Mouse (Mus musculus) lung, postnatal 36 days (tissue): ENCODE data around the gene Hoxa13.

Source experiments
- DNase-seq: peaks from one replicate; pipeline ENCODE4 v3.0.0; 2022; ENCODE audit warnings: mixed read lengths

The Hoxa13 gene

DNA sequence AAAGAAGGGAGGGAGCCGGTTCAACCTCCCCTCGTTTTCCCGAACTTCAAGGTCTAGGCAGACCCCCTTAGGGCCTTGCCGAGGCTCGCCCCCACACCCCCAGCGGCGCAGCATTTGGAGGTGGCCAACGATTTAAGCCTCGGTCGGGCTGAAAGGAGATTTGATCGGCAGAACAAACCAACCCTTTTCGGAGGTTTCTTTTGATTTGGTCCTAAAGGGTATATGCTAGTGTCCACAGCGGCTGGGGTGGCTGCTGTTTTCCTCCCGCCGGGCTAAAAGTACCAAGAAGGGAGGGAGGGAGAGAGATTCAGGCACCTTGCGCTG lies 11.3 kb downstream of the Hoxa13 start:
- no peak for DNase-seq

DNA sequence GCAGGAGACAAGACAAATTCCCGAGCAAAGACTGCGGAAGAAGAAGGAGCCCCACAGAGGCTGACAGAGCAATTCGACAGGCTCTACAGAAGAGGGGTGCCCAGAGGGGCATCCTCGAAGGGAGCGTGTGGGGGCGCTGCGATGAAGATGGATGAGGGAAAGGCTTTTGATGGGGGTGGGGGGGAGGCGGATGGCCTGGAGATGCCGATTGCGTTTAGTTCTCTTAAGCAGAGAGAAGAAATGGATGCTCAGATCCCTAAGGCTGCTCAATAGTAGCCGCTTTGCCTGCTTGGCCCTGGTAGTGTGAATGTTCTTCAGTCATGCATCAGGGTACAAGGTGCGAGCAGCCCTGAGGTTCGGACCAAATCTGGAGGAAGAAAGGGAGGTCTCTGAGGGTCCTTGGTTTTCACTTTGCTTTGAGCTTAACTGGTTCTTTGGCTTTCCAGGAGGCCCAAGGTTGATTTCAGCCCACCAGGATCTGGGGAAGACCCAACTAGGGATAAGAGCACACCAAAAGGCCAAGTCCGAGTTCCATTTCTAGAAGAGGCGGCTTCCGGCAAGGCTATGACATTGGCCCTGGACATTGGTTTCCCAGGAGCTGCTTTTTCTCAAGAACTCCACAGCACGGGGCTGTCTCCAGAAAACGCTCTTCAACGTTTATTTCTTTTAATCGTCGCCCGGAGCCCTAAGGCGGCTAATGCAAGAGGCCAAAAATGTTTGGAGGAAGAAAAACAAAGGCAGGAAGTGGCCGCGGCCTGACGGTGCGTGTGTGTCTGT lies 11.9 kb downstream of the Hoxa13 start:
- DNase-seq: no peak

DNA sequence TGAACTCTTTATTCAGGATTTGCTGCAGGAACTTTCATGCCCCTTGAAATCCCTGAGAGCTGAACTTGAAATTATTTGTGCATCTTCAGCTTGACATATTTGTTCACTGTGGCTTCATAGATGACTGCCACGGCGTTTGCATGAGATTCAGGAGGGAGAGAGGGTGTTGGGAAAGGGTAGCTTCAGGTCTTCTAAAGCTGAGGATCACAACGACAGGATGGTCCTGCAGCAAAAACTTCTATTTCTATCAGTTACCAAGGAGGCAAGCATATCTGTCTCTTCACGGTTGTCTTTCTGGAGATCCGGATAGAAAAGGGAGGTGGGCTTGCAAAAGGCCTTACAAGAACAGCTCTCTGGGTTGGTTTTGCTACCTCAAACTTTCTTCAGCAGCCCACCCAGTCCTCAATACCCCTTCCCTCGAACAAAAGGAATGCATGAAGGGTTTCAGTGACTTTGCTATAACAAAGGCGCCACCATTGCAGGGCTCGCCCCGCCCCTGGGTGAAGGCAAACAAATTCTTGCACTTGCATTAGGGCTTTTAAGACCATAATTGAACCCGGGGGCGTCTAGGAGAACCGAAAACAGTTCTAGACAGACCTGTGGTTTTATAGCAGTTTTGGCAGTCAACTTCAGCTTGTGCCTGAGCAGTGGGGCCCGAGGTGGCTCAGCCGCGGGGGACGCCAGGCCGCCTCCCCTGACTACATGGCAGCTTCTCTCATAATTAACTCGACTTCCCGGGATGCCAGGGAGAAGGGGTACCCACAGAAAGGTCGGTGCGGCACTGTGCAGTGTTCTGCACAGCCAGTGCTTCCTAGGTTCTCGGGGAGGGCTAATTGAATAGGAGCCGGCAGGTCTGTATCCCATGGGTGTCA lies 12.7 kb downstream of the Hoxa13 start:
- DNase-seq: no peak

DNA sequence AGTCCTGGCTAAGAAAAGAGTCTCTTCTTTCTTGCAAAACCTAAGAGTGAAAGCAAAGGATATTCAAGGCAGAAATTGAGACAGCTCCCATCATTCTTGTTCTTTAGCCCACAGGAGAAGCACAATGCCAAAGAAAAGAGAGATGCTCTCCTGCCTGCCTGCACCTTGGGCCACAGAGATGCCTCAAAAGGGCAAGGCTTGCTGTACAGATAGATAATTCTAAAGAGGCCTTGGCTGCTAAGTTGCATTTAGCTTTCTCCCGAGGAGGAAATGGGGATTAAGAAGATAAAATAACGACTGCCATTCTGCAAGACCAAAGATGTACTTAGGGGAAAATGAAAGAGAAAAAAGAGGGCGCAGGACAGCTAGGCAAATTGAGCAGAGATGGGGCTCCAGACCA lies 13.8 kb downstream of the Hoxa13 start:
- DNase-seq: no peak

DNA sequence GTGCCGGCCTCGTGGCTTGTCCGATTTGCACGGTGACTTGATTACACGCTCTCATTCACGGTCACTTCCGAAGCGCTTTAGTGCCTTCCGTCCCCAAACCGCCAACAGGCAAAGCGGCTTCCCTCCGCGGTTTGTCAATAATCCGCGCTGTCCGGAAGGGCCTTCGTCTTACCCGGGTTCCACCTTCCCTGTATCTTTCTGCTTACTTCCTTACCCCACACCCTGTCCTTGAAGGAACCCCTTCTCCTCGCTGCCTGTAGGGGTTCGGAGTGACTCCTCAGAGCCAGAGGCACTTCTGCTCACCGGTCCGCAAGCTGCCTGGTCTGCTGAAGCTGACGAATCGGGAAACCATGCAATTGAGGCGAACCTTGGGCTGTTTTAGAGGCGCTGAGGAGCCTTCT lies 14.3 kb downstream of the Hoxa13 start:
- no peak for DNase-seq

DNA sequence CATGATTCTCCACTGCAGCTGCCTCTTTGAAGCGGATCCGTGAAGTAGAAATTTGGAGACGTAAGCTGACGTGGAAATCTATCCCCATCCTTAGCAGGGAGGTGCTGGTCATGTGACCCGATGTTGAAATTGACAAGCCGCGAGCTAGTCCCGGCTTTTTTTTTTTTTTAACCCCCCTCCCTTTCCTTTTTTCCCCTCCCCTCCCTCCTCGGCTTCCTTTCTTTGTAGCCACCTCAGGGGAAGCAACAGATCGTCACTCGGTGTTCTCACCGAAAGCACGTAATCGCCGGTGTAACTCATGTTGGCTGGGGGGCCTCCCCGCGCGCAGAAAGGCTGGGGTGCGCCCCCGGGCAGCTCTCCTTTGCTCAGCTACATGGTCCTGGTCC lies 14.9 kb downstream of the Hoxa13 start, which contains the start of gene Hoxa11:
Gene Hoxa11, minus strand, starts transcription at position 54 of the 386 bp plus-strand sequence.
- no peak for DNase-seq

DNA sequence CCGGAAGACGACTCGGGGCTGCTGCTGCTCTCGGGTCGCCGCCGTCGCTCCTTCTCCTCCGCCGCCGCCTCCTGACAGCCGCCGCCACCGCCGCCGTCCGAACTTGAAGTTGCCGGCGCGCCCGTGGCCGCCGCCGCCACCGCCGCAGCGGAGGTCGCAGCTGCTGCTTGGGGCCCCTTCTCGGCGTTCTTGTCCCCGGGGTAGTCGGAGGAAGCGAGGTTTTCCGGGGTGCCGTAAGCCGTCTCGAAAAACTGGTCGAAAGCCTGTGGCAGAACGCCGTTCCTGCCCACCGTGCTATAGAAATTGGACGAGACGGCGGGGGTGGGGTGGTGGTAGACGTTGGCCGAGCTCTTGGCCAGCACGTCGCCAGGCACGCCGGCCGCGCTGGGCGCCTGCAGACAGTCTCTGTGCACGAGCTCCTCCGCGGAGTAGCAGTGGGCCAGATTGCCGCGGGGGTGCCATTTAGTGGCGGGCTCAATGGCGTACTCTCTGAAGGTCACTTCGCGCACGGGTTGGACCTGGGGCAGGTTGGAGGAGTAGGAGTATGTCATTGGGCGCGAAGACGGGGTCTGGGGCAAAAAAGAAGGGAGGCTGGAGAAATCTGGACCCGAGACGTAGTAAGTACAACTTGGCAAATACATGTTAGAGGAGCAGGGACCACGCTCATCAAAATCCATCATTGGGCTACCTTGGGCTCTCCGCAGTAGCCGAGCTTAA lies 15.5 kb downstream of the Hoxa13 start:
- no peak for DNase-seq

DNA sequence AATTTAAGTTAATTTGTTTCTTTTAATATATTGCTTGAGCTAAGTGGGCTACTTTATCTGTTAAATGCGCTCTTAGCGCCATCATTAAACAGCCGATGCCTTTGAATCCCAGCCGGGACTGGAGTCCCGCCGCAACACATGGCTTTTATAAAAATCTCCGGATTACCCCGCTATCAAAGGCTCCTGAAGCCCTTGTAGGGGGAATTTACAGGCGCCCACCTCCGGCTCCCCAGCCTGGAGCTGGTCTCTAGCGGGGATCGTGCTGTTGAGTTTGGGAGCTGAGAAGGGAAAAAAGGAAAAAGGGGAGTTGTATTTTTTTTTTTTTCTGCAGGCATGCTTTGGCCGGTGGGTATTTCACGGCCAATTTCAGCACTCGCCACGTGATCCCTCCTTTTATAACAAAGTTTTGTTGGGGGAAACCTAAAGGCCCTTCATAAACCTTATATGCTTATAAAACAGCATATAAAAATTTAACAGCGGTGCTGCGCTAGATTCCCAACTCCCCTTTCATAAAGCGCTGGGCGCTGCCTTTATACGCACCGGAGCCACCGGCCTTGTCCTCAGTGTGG lies 16.1 kb downstream of the Hoxa13 start:
- DNase-seq: no peak

DNA sequence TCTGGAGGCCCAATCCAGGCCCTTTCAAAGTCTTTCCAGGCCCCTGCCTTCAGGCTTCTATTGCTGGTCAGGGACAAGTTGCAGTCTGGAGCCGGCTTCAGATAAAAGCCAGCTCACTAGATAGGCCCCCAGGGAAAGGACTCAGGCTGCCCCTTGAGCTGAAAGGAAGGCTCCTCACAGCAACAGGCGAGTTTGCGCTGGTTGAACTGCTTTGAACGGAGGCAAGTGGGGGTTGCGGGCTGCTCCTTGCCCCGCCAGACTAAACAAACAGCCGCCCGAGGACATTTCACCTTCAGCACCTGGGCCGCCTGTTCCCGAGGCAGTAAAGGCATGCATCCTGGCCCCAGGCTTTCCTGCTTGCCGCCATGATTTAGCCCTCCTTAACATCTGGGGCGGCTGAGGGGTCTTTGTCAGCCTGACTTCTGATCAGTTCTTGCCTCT lies 17.0 kb downstream of the Hoxa13 start:
- DNase-seq: no peak

DNA sequence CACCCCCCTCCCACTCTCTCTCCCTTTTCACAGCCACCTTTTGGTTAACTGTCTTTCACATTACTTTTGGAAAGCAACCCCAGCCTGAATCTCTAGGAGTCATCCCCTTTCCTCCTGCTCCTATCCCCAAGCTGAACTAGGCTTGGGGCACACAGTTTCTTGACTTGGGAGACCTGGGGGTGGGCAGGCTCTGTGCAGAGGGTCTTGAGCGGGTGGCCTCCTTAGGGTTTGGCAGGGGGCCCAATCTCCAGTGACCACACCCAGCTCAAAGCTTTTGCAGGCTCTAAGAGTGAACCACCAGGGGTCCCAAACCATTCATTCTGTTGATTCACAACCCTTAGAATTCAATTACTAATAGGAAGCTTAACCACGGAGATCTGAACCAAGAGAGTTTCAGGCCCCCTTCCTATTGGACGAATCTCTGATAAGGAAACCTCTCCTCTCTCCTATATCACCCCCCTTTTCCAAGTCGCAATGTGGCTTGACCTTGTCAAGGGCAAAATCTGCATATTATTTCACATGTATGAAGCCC lies 17.8 kb downstream of the Hoxa13 start:
- no peak for DNase-seq

DNA sequence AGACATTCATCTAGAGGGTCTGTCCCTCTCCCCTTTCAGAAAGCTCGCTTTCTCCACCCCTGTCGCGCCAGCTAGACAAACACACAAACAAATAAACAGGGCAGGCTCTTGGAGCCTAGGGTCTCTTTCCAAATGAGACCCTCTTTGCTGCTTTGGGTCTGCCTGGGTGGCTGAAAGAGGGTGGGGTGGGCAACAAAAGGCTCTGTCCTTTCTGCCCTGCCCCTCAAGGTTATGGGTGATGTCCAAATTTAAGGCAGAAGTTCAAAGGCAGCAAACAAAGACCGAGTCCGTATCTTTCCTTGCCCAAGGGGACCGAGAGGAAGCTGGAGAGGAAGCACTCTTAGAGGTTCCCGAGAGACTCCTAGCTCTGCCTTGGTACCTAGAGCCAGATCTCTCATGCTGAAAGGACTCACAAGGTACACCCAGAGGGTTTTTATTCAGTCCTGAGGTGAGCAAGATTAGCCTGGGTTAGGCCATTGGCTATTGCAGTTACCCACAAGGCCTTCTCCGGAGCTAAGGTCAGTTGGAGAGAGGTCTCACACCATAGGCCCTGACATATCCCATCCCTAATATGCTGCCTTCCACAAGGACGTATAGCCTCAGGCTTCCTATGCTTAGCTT lies 19.6 kb downstream of the Hoxa13 start:
- DNase-seq: no peak

DNA sequence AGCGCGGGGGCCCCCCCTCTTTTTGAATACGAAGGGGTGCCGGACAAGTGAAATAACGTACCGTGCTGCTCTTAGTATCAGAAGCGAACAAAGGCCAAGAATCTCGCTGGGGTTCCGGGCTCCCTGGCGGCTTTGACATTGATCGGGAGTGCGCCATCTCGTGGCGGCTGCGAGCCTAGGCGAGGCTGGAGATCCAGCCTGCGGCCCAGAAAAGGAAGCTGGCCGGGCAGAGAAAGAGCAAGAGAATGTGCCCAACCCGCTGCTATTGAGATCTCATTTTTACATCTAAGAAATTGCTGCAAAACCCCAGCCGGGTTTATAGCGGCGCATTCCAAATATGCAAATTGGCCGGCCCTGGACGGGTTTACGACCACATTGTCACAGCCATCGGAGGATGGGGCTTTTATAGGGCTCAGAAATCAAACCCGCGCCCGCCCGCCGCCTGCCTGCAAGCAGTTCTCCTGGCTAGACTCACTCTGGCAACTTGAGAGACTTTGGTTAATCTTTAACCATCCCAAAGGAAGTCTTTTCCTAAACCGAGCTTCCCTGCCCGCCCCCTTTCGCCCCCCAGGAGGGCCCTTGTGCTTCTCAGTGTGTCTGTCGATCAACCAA lies 20.2 kb downstream of the Hoxa13 start, which contains the start of gene Hoxa10:
Gene Hoxa10, minus strand, starts transcription at position 466 of the 612 bp plus-strand sequence.
- peak; percentile 85 for DNase-seq

DNA sequence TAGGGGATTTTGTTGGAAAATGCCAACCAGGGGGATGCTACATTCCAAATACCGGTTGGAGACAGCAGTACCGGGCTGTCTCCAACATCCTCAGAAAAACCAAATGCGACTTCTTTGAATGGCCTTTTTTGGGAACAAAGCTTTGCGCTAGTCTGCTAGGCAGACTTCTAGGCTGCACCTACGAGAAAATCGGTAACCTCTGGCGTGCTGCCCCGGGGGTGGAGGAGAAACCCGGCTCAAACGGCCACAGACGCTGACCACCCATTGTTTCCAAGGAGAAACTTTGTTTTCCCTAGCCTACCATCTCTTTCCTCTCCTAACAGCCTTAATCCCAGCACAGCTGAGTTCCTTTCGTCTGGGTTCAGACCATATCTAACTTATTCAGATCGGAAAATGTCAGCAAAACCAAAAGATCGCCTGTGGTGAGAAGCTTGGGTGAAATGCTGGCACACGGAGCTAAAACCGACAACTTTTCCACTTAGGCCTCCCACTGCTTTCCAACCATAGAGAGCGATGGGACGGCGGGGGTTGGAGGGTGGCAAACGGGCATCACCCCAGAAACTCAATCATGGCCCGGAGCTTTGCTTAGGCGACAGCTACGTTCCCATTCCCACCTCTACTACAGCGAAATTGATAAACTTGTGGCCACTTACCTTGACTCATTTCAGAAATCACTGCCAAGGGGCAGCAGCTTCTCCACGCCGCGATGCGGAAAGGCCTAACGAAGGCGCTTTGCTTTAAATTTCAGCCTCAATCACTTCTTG lies 20.9 kb downstream of the Hoxa13 start:
- no peak for DNase-seq

DNA sequence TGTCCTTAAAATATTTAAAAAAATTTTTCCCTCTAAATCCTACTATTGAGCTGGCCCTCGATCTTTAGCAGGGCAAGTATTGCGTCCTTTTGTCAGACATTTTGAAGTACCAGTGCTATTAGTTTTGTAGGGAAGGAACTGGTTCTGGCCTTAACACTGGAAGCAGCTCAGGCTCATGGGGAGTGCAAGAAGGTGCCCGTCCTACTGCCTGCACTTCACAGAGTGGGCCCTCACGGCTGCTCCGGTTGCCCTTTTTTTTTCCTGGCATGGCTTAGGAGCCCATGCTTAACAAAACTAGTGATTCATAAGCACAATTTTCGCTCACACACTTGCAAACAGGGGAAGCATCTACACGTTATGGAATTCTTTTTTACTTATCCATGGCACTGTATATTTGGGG lies 21.7 kb downstream of the Hoxa13 start:
- DNase-seq: no peak

DNA sequence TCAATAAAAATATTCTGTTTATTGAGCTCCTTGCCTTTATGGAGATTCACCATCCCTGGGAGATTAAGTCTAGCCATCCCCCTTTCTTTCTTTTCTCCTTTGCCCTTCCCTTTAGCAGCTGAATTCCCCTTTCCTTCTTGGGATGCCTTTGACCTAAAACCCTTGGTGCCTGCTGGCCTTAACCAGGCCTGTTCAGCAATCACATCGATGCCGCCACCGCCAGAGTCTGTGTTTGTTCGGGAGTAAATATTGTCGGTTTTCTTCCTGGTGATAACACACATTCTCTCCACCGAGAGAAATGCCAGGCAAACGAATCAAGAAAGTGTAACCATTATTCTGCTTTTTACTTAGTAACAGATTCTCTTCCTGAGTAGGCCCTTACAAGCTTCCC lies 22.5 kb downstream of the Hoxa13 start:
- DNase-seq: no peak

DNA sequence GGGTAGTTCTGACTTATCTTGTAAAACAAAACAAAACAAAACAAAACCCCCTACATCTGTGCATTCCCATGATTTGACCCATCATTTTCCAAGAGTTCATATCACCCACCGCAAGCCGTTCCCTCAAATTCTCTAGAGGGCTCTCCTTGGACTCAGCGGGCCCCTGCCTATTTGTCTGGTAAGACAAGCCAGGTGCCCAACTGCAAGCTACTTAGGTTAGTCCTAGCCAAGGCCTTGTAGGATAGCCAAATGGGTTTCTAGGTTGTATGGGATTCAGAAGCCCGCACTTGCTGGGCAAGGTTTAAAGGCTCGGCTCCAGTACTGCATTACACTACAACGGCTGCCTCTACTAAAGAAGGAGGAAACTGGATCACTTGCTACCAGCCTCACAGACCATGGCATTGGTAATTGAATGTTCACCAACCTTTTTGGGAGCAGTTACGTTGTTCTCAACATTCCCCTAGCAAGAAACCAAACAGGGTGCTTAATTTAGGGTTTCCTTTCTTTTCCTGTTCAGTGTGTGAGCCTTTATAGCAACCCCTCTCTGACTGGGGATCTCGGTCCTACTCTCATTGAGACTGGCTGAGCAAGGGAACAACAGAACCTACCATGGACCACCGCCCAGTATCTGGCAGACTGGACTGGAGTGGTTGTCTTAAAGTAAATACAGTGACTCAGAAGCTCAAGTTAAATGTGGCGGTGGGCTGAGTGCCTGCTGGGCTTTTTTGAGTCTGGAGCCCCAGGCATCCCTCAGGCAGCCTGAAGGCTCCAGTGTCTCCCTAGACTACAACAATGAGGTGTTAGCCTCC lies 23.1 kb downstream of the Hoxa13 start:
- no peak for DNase-seq

DNA sequence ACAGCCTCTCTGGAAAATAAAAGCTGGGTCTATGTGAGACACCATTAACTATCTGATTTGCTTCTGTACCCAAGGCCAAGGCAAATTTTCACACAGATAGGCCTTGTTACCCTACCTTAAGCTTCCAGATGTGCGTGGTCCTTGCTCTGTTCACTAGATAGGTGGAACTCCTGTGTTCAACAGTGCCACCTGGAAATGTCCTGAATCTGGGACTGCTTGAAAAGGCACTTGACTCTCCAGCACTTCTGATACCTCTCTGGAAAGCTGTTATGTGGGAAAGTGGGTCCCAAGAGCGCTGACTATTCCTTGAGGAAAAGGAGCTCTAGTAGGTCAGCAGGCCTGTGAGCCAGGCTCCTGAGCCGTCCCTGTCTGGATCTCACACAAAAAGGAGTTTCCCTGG lies 23.9 kb downstream of the Hoxa13 start:
- no peak for DNase-seq

DNA sequence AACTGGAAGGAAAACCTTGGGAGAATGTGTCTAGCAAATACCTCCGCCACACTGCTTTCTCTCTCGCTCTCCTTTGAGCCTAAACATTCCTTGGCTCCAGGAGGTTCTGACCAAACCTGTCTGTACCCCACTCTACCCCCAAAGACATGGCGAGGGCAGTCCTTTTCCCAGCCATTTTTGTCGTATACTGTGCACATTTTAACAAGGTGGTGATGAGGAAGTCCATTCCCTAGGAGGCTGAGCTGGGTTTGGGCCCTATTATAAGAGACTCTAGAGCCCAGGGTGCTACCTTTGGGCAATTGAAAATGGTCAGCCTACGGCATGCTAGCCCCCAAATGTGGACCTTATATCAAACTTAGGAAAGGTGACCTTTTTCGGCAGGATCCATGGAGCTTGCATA lies 24.8 kb downstream of the Hoxa13 start:
- DNase-seq: no peak

DNA sequence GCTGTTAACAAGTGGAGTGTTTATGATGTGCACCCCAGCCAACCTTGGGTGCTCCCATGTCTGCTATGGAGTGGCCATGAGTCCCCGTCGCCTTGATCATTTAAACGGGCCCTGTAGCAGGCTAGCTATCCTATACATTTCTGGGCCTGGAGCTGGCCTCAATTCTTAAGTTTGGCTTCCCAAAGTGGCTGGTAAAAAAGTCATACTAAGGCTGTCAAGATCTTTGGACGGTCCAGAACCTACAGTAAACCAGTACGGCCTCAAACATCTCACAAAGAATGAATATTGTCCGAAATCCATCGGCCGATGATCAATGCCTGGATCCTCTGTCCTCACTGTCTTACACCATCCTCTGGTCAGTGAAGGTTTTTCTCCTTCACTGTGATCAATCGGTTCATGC lies 25.4 kb downstream of the Hoxa13 start:
- no peak for DNase-seq

DNA sequence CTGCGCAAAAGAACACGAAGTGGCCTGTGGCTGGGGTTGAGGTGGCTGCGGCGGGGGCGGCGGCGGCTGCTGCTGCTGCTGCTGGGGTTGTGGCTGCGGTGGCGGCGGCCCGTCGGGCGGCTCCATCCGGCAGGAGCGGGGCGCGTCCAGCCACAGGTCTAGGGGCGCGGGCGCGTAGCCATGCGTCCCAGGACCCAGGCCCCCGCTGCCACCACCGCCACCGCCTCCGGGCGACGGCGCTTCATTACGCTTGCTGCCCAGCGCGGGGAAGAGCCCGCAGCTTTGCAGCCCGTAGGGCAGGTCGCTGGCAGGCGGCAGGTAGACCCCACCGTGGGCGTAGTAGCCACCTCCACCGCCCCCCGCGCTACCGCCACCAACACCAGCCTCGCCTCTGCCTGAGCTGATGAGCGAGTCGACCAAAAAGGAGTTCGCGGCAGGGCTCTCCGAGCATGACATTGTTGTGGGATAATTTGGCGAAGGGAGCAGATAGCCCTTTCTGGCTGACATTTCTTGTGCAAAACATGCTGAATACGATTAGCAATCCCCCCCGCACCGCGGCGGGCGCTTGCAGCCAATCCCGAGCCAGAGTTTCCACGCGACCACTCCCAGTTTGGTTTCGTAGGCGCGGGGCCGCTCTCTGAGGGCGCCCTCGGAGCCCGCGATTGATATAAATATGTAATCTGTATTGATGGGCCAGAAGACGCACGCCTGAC lies 26.1 kb downstream of the Hoxa13 start:
- DNase-seq: no peak
